Mouse (Mus musculus): ENCODE data around the gene Rnf126.

The Rnf126 gene

DNA sequence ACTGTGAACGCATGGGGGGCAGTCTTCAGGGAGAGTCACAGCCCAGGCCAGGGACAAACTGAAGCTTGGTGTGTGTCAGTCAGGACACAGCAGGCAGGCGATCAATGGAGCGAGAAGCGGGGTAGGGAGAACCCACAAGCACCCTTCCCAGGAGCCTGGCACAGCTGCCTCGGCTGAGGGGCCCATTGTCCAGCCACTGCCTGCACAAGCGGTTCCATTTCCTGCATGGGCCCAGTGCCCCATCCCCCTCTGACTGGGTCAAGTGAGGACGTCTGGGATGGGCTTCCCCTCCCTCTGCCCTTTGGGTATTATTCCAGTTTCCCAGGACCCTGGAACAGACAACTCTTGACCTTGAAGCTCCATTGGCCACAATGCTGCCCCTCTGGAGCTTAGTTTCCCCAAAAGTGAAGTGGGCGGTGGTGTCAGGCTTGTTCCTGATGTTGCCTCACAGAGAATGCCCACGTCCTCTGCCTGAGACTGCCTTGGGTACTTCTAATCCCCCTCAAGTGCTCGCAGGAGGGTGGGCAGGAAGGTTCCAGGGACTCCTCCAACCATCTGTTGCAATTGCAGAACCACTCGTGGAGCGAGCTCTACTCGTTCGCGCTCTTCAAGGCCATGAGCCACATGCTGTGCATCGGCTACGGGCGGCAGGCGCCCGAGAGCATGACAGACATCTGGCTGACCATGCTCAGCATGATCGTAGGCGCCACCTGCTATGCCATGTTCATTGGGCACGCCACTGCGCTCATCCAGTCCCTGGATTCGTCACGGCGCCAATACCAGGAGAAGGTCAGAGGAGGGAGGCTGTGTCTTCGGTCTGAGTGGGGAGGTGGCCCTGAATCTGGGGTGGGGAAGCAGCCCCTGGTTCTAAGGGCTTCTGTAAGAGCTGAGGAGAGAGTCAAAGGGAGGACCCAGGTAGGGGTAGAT, 38.2 kb downstream of the Rnf126 start:
- DNase-seq = no peak

DNA sequence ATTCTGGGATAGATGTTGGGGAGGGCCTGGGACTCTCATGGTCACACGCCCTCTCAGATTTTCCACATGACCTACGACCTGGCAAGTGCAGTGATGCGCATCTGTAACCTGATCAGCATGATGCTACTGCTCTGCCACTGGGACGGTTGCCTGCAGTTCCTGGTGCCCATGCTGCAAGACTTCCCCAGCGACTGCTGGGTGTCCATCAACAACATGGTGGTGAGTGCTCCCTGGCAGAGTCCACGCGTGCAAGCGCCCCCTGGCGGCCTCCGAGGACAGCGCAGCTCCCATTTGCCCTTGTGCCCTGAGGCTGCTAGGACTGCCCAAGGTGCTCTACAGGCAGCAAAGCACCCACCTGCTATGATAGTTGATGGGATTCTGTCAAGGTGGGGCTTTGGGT, 40.7 kb downstream of the Rnf126 start:
- peak; percentile 58 to 63 for DNase-seq

DNA sequence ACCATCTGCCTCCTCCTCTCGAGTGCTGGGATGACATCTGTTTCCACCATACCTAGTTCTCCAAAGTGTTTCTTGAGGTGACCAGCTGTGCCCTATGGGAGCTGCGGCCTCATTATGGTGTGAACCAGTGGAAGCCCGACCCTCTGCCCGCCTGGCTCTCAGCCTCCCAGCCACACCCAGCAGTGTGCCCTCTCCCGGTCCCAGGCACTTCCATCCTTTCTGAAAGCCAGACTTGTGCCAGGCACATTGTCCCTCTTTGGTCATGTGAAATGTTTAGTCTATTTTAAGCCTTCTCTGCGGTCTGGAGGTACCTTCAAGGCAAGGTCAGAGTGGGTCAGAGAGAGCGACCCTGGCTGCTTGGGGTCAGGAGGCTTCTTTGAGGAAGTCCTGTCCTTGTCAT, 43.1 kb downstream of the Rnf126 start:
- no peak for DNase-seq

DNA sequence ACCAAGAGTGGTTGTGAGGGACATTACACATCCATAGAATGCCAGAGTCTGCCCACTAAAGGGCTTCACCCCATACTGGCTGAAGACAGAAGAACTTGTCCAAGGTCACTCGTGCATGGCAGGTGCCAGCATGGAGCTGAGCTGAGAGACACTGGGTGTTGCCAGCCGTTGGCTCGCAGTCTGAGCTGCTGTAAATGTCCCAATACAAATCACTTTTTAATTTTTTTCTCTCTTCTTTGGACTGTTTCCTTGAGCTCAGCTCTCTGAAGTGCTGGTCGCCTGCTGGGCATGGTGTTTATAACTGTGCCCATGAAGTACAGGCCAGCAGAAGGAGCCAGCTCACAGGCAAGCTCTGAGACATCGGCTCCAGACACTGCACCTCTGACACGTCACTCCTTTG, 43.7 kb downstream of the Rnf126 start:
- DNase-seq = no peak

DNA sequence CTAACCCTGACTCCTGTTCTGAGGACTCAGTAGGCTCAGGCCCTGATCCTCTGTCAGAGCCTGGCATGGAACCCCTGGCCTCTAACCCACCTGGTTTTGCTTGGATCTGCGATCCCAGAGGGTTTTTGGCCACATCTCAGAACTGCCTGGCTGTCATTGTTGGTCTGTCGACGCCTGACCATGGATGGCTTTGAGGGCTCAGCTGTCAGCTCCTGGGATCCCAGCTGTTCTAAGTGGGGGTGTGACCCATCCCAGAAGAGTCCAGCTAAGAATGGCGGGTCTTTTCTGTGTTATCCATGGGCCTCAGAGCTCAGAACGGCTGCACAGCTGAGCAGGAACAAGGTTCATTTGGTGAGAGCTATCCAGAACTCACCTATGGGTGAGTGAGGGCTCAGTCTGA, 45.7 kb downstream of the Rnf126 start:
- DNase-seq = no peak

DNA sequence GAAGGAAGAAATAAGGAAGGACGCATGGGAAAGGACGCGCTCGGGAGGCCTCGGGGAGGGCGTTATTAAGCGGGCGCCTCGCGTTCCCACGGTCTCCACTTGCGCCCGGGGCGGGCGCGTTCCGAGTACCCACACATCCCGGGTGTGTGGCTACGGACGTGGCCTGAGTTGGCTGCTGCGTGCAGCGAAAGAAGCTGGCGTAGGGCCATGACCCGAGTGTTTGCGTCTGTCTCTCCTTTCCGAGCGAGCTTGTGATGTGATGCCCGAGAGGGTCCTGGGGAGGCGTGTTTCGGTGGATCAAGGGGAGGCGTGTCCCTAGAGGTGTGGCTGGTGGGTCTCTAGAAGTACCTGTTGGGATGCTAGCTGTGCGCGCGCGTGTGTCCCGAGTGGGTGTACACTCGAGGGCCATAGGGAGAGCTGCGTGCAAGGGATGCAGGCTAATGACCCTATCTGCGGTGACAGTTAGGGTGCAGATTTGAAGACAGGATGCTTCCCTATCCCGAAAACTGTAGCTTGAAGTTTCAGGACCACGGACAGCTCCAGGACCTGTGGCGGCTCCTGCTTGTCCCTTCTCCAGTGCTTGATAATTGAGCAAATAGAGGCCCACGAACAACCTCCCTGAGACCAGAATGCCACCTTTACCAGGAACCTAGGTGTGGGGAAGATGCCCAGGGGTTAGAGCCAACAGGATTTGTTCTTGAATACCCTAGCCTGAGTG, 49.0 kb downstream of the Rnf126 start:
- peak; percentile 35 to 48 for DNase-seq

DNA sequence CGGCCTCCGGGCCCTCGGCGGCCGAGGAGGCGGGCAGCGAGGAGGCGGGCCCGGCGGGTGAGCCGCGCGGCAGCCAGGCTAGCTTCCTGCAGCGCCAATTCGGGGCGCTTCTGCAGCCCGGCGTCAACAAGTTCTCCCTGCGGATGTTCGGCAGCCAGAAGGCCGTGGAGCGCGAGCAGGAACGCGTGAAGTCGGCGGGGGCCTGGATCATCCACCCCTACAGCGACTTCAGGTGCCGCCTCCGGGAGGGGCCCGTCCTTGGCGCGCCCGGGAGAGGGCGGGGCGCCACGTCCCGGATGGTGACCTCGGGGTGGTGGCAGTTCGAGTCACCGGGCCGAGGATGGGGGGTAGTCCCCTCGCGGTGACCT, 49.8 kb downstream of the Rnf126 start:
- no peak for DNase-seq

DNA sequence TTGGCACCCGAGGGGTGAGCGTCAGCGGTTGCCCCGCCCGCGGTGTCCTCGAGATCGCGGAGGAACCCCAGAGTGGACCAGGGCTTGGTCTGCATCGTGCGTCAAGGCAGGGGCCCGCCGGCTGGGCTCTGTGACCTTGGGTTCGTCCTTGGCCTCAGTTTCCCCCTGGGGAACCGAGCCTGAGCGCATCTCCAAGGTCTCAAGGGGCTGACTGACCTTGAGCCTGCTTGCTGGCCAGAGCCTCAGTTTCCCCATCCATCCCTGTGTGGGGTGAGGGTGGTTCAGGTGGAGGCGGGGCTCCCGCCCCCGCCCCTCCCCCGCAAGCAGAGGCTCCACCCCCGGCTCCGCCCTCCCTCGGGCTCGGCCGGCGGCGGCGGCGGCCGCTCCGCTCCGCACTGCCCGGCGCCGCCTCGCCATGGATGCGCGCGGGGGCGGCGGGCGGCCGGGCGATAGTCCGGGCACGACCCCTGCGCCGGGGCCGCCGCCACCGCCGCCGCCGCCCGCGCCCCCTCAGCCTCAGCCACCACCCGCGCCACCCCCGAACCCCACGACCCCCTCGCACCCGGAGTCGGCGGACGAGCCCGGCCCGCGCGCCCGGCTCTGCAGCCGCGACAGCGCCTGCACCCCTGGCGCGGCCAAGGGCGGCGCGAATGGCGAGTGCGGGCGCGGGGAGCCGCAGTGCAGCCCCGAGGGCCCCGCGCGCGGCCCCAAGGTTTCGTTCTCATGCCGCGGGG, 50.3 kb downstream of the Rnf126 start, which contains the start of gene Hcn2:
Hcn2 (plus strand) TSS at position 381 of the 734 bp plus-strand sequence.
- DNase-seq = no peak

DNA sequence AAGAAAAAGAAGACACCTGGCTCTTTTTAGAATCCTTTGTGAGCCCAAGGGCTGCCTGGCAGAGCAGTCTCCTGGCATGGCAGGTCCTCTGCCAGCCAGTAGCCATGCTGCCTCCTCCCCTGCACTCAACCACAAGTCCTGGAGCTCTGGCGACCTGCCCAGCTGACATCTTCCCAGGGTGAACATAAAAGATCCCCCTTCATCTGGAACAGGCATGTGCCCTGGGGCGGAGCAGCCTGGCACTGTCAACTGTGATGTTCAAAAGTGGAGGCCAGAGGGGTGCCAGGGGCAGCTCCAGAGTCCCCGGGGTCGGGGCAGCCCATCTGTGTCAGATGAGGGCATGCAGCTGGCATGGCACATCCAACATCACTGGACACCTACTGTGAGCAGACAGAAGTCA, 51.8 kb downstream of the Rnf126 start:
- DNase-seq = no peak

DNA sequence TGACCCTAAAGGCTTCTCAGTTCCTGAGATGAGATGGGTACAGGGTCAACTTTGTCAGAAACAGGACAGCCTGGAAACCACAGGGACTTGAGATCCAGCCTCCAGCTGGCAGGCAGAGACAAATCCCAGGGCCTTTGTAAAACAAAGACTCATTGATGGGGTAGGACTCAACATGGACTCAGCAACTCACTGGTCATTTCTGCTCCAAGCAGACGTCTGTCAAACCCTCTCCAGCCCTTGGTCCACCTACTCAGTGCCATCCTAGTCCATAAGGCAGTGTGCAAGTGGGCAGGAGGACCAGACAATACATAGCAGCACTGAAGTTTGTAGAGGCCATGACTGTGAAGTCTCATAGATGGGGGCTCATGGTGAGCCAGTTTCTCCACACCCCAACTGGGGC, 53.6 kb downstream of the Rnf126 start:
- no peak for DNase-seq

DNA sequence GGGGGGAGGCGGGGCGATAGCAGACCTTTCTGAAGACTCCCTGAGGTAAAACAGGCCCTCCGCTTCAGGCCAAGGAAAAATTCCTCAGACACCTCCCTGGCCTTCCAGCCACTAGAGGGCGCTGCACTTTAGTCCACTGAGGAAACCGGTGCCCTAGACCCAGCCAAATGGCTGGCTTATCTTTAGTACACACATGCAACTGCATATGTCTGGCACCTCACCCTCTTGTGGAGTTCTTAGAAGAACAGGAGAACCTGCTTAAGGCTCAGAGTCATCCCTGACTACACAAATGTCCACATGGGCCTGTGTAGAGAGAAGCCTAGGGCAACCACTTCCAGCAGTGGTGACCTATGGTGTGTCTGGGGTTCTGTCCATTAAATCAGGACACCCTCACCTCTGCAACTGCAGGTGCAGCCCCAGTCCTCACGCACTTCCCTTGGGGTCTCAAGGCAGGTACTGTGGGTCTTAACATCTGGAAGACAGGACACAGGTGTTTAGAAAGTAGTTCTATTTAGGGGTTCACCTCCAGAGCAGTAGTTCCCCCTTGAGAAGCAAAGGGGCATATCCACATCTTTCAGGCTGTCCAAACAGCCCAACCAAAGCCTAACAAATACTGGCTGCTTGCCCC, 54.1 kb downstream of the Rnf126 start:
- DNase-seq = peak; percentile 68 to 71

DNA sequence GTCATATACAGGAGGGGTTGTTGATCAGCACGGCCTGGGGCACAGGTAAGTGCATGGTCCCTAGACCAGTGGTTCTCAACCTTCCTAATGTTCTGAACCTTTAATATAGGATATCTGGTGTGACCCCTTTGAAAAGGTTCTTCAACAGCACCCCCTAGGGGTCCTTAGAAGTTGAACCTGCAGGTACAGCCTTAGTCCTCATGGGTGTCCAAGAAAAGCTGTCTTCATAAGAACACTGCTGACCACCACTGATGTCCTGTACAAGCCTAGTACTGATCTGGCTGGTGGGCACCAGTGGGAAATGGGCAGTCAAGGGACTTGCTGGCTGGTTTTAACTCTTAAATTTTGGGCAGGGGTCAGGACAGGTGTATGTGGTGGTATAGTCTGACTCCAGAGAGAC, 54.7 kb downstream of the Rnf126 start:
- no peak for DNase-seq

DNA sequence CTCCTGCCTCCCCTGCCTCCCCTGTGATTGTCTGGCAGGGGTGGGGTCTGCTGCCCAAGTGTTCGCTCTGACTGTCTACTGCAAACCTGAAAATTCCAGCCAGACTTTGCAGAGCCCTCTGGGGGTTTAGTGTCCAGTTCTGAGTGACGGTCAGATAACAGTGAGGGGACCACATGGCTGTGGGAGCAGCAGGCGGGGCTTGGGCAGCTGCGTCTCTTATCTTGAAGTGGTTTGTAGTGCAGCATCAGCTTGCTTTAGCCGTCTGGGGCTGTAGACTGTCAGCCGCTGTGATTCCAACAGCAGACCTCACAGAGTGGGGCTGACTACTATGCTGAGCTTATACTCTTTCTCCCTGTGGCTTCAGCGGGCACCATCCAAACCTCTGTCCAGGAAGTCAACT, 57.4 kb downstream of the Rnf126 start:
- no peak for DNase-seq

DNA sequence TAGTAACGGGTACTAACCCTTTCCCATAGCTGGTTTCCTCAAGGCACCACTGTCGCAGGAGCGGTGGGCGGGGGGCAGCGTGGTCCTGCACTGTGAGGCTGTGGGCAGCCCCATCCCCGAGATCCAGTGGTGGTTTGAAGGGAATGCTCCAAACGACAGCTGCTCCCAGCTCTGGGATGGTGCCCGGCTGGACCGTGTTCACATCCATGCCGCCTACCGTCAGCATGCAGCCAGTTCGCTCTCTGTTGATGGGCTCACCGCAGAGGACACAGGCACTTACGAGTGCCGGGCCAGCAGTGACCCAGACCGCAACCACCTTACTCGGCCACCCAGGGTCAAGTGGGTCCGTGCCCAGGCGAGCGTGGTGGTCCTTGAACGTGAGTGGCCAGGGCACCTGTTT, 58.1 kb downstream of the Rnf126 start:
- no peak for DNase-seq

All from thymus, postnatal 36 days (tissue).